In the genomic region with DNA sequence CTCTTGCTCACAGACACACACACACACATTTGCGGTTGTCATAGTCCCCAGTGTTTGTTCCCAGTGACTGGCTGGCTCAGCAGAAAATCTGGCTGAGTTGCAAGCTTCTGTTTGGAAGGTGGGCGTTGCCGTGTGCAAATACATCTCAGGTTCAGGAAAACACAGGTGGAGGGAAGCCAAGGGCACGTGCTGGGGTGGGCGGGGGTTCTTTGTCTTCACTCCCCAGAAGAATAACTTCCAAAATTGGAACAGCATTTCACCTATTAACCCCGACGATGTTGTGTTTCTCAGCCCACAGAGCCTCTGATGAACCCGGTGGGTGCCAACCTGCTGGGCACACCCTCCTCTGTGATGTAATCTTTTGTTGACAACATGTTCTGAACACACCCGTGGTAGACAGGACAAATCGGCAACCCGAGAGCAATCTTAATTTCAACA, we compare ENCODE assay signal across 10 mouse cellular contexts.
DNase-seq lines count a peak whose midpoint lies in the region; ATAC-seq and TF ChIP-seq lines count a peak whose summit lies in the region.
"Had no signal": no experiment of that assay in that cellular context is flagged by ENCODE, and none has a peak within 500 bp of the region (broad histone marks: within the 10 kb centered on the region; RNA-seq: fewer than 3 reads in every experiment).

No protein-coding gene starts in this region.

- ATAC-seq in midbrain, embryonic 14.5 days (ENCODE audit: low FRiP score, low TSS enrichment) = no peak

- 78% methylated on average over 11 of the region's 11 CpGs for WGBS in midbrain, embryonic 14.5 days

- no peak overlapping the region for H3K4me2 ChIP-seq in midbrain, embryonic 14.5 days (ENCODE audit: low read length)
- H3K4me2 ChIP-seq: hindbrain, embryonic 12.5 days; neural tube, embryonic 13.5 days had no signal

- no peaks in the 10 kb centered on the region for H3K27me3 ChIP-seq in midbrain, embryonic 14.5 days (ENCODE audit: control insufficient read depth, insufficient read depth, low read length)
- H3K27me3 ChIP-seq: hindbrain, embryonic 12.5 days; neural tube, embryonic 13.5 days had no signal

- no peak for TF ChIP-seq CTCF in gastrocnemius, adult 2 months (IDR thresholded peaks at IDR 0.05)

- no peak overlapping the region for H3K4me3 ChIP-seq in gastrocnemius, adult 2 months
- H3K4me3 ChIP-seq in midbrain, embryonic 14.5 days (replicated peaks; ENCODE audit: low read depth, low read length) = no peak overlapping the region
- H3K4me3 ChIP-seq: hindbrain, embryonic 12.5 days; neural tube, embryonic 13.5 days had no signal

- H3K36me3 ChIP-seq in midbrain, embryonic 14.5 days (ENCODE audit: control insufficient read depth, insufficient read depth, low read length) = no peaks in the 10 kb centered on the region
- H3K36me3 ChIP-seq: hindbrain, embryonic 12.5 days; neural tube, embryonic 13.5 days had no signal

- 0 out of 2 replicates have a peak, but pooled peaks cover 4% of the 10 kb centered on the region for H3K4me1 ChIP-seq in midbrain, embryonic 14.5 days (ENCODE audit: control insufficient read depth, insufficient read depth, low read length)

- intact Hi-C loops in gastrocnemius, adult 2 months (cut with DNase I) = no loop called here

- no peak overlapping the region for H3K9ac ChIP-seq in midbrain, embryonic 14.5 days (replicated peaks; ENCODE audit: low read length)
- H3K9ac ChIP-seq: hindbrain, embryonic 12.5 days; neural tube, embryonic 13.5 days had no signal

- H3K27ac ChIP-seq in gastrocnemius, adult 2 months = no peak overlapping the region
- H3K27ac ChIP-seq in midbrain, embryonic 14.5 days (replicated peaks; ENCODE audit: low read depth, low read length) = no peak overlapping the region
- H3K27ac ChIP-seq: hindbrain, embryonic 12.5 days had no signal

- no peaks in the 10 kb centered on the region for H3K9me3 ChIP-seq in midbrain, embryonic 14.5 days (ENCODE audit: control insufficient read depth, low read length)
- H3K9me3 ChIP-seq: hindbrain, embryonic 12.5 days; neural tube, embryonic 13.5 days had no signal

- DNase-seq in heart, postnatal 4 days = peak; percentile 16
- DNase-seq in heart, adult 8-10 months (ENCODE audit: low spot score) = no peak
- peak; percentile 56 for DNase-seq in brain, adult 2 months (ENCODE audit: low read depth, low spot score)
- DNase-seq in layer of hippocampus, adult 9-11 months = peak; percentile 45
- peak; percentile 26 to 44 for DNase-seq in monocyte, adult 2 months (ENCODE audit: low read depth in 1 of 2, low spot score in 2 of 2)
- no peak for DNase-seq in gastrocnemius, adult 2 months
- no peak for DNase-seq in retina, postnatal 1 day
- no peak for DNase-seq in midbrain, embryonic 14.5 days

Comparison
In these comparisons a context has a peak if more than half of its experiments do, and no peak if none do; other contexts are left out.
1. DNase-seq: peak in heart, postnatal 4 days (single experiment), brain, adult 2 months (single experiment), layer of hippocampus, adult 9-11 months (single experiment) and monocyte, adult 2 months (2 of 2); none in heart, adult 8-10 months (single experiment), gastrocnemius, adult 2 months (single experiment), retina, postnatal 1 day (single experiment) and midbrain, embryonic 14.5 days (single experiment).